Mouse (Mus musculus) forebrain, embryonic 14.5 days (tissue): ENCODE data around the gene Opalin. TPM values are rescaled to one million over a fixed set of nuclear protein-coding genes. Genes with fewer than 3 reads are reported as not detected.

Experiments
- ATAC-seq: fragments of 200-750 bp; cut with Nextera tagmentation; 2 replicates; pipeline ENCODE4 v1.8.0; 2017; ENCODE audit warnings: mild to moderate bottlenecking, moderate library complexity
- DNase-seq: peaks from one replicate; pipeline ENCODE4 v3.0.0-alpha.2; 2015; ENCODE audit warnings: low spot score
- H3K27ac ChIP-seq: fragments of 300-500 bp; sonication (generic); 2 replicates; pipeline ENCODE4 v1.5.1; 2014; ENCODE audit warnings: low read depth, mild to moderate bottlenecking, control low read depth, low read length, moderate library complexity
- H3K27me3 ChIP-seq: fragments of 300-500 bp; sonication (generic); replicated peaks from 2 replicates; pipeline ENCODE4 v1.6.1; 2014; ENCODE audit warnings: low read length, control low read depth, mixed read lengths; ENCODE audit not compliant: control insufficient read depth, insufficient read depth
- H3K36me3 ChIP-seq: fragments of 300-500 bp; sonication (generic); 2 replicates; pipeline ENCODE4 v1.6.1; 2014; ENCODE audit warnings: low read length, control low read depth; ENCODE audit not compliant: control insufficient read depth, insufficient read depth
- H3K4me1 ChIP-seq: fragments of 300-500 bp; sonication (generic); 2 replicates; pipeline ENCODE4 v1.6.1; 2014; ENCODE audit warnings: antibody characterized with exemption, low read length, control low read depth; ENCODE audit not compliant: control insufficient read depth, insufficient read depth
- H3K4me2 ChIP-seq: fragments of 300-500 bp; sonication (generic); 2 replicates; pipeline ENCODE4 v1.6.1; 2014; ENCODE audit warnings: mild to moderate bottlenecking, control low read depth, low read length
- H3K4me3 ChIP-seq: fragments of 300-500 bp; sonication (generic); 2 replicates; pipeline ENCODE4 v1.5.1; 2014; ENCODE audit warnings: low read depth, low read length, control low read depth
- H3K9ac ChIP-seq: fragments of 300-500 bp; sonication (generic); 2 replicates; pipeline ENCODE4 v1.6.1; 2014; ENCODE audit warnings: mild to moderate bottlenecking, low read length, control low read depth, moderate library complexity
- H3K9me3 ChIP-seq: fragments of 300-500 bp; sonication (generic); replicated peaks from 2 replicates; pipeline ENCODE4 v1.6.1; 2016; ENCODE audit warnings: low read length, control low read depth, mixed read lengths; ENCODE audit not compliant: control insufficient read depth
- WGBS: fragments of 180-500 bp; shearing (Covaris S2); extraction: QIAGEN DNeasy Blood & Tissue Kit; methylation state at CpG from one replicate; pipeline ENCODE4 v1.1.7; 2014; 5-methylcytosine and 5-hydroxymethylcytosine counted together
- polyA plus RNA-seq: library from polyadenylated mRNA; unstranded; fragments of >200 nt; fragmentation: Nextera tagmentation; extraction: Ambion mirVana; gene quantifications from 2 replicates; pipeline ENCODE4 v1.2.1, GENCODE M21; 2014

The Opalin gene
- polyA plus RNA-seq, 1 experiment from 2014 or later = not detected

- no peak overlapping the region for H3K27ac ChIP-seq
- peak; percentile 78 for ATAC-seq
- H3K4me1 ChIP-seq = no peaks in the 10 kb centered on the region
- peak overlapping the region; percentile 36 for H3K4me2 ChIP-seq
- no peaks in the 10 kb centered on the region for H3K27me3 ChIP-seq
- WGBS = 13% methylated on average over 14 of the region's 14 CpGs
- H3K9ac ChIP-seq = no peak overlapping the region
- no peak overlapping the region for H3K4me3 ChIP-seq
- DNase-seq = peak; percentile 90
- no peaks in the 10 kb centered on the region for H3K9me3 ChIP-seq
- H3K36me3 ChIP-seq = no peaks in the 10 kb centered on the region
Measured at GRCm38 (mm10) chr19:41015951-41016716, 60.8 kb downstream of the Opalin start.

DNA sequence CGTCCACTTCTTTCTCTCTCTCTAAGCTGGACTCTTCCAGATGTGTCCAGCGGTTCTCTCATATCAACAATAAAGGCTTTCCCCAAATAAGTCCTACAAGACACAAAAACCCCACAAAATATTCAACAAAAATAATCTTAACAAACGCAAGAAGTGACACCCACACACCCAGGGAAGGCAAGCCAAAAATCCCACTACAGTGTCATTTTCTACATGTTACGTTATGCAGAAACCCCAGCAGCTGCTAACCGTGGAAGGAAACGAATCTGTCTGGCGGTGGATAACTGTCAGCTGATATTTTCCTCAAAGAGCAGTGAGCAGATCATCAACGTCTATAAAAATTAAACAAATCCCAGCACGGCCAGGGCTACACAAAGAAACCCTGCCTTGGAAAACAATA, 62.9 kb downstream of the Opalin start:
- H3K9me3 ChIP-seq = no peaks in the 10 kb centered on the region
- no peak overlapping the region for H3K27ac ChIP-seq
- no peak overlapping the region for H3K4me3 ChIP-seq
- no peaks in the 10 kb centered on the region for H3K4me1 ChIP-seq
- DNase-seq (no peak), ATAC-seq (no peak)
- no peaks in the 10 kb centered on the region for H3K36me3 ChIP-seq
- WGBS = 26% methylated on average over 9 of the region's 9 CpGs
- H3K4me2 ChIP-seq = no peak overlapping the region
- no peaks in the 10 kb centered on the region for H3K27me3 ChIP-seq
- no peak overlapping the region for H3K9ac ChIP-seq

GRCm38 (mm10) chr19:41013591-41013990, 63.3 kb downstream of the Opalin start:
- Histone ChIP-seq H3K27me3 (no peaks in the 10 kb centered on the region), H3K4me2 (no peak overlapping the region), H3K4me3 (no peak overlapping the region), H3K27ac (no peak overlapping the region), H3K9ac (no peak overlapping the region), H3K4me1 (no peaks in the 10 kb centered on the region), H3K36me3 (no peaks in the 10 kb centered on the region), H3K9me3 (no peaks in the 10 kb centered on the region)
- ATAC-seq (no peak), DNase-seq (no peak)
- 2% methylated on average over 5 of the region's 5 CpGs for WGBS

Other genes starting within 250 kb of the Opalin start
- 17.6 TPM in 2 replicates for gene Ccnj, start 245.8 kb downstream of the Opalin start, polyA plus RNA-seq
- gene Zfp518a, start 182.4 kb downstream of the Opalin start, polyA plus RNA-seq = 9.8 and 11.2 TPM in 2 replicates
- gene Blnk, start 82.6 kb downstream of the Opalin start, polyA plus RNA-seq = 0.52 and 0.53 TPM in 2 replicates
- 0.09 TPM in 1 of 2 replicates, not detected in the other for gene Dntt, start 47.8 kb downstream of the Opalin start, polyA plus RNA-seq
- 0.89 and 0.97 TPM in 2 replicates for gene Tll2, start 129.7 kb upstream of the Opalin start, polyA plus RNA-seq
- gene Tm9sf3, start 186.9 kb upstream of the Opalin start, polyA plus RNA-seq = 81.5 and 88.2 TPM in 2 replicates